Mouse (Mus musculus) intestine, embryonic 14.5 days (tissue): Measurements from ENCODE around the gene Glis1. TPM values are rescaled to one million over a fixed set of nuclear protein-coding genes. Genes with fewer than 3 reads are reported as not detected.

Source experiments
- microRNA-seq: library from miRNA; unstranded; fragments of <30 nt; microRNA quantifications from one replicate; pipeline ENCODE4, GENCODE M21; 2016
- polyA plus RNA-seq: library from polyadenylated mRNA; unstranded; fragments of >200 nt; fragmentation: Nextera tagmentation; extraction: Ambion mirVana; gene quantifications from 2 replicates; pipeline ENCODE4 v1.2.1, GENCODE M21; 2014

Glis1 gene
- polyA plus RNA-seq, 1 experiment from 2014 or later: 0.43 TPM

Small RNA genes lying within 50 kb of the gene (microRNA-seq; reads per million reads assigned to microRNA genes)
- not detected for gene Gm24804

Other genes with a start within 250 kb of the Glis1 start
- gene Ldlrad1, start 225.4 kb upstream of the Glis1 start, polyA plus RNA-seq: not detected in 2 replicates
- 62.7 and 65.8 TPM in 2 replicates for gene Lrrc42, start 181.1 kb upstream of the Glis1 start, polyA plus RNA-seq
- gene Hspb11, start 181.0 kb upstream of the Glis1 start, polyA plus RNA-seq: 31.1 and 39.1 TPM in 2 replicates
- 0.14 and 0.20 TPM in 2 replicates for gene Dio1, start 127.4 kb upstream of the Glis1 start, polyA plus RNA-seq
- gene Yipf1, start 120.2 kb upstream of the Glis1 start, polyA plus RNA-seq: 54.3 and 60.2 TPM in 2 replicates
- 41.2 and 41.8 TPM in 2 replicates for gene Ndc1, start 66.8 kb upstream of the Glis1 start, polyA plus RNA-seq
- gene Dmrtb1, start 249.6 kb downstream of the Glis1 start, polyA plus RNA-seq: not detected in 2 replicates